Mouse (Mus musculus): ENCODE data around the gene Ccar1. TPM values are rescaled to one million over a fixed set of nuclear protein-coding genes. Genes with fewer than 3 reads are reported as not detected.

Ccar1 gene
- polyA plus RNA-seq (2012; fragmentation: generic; extraction: Trizol), result 27.8 TPM

DNA sequence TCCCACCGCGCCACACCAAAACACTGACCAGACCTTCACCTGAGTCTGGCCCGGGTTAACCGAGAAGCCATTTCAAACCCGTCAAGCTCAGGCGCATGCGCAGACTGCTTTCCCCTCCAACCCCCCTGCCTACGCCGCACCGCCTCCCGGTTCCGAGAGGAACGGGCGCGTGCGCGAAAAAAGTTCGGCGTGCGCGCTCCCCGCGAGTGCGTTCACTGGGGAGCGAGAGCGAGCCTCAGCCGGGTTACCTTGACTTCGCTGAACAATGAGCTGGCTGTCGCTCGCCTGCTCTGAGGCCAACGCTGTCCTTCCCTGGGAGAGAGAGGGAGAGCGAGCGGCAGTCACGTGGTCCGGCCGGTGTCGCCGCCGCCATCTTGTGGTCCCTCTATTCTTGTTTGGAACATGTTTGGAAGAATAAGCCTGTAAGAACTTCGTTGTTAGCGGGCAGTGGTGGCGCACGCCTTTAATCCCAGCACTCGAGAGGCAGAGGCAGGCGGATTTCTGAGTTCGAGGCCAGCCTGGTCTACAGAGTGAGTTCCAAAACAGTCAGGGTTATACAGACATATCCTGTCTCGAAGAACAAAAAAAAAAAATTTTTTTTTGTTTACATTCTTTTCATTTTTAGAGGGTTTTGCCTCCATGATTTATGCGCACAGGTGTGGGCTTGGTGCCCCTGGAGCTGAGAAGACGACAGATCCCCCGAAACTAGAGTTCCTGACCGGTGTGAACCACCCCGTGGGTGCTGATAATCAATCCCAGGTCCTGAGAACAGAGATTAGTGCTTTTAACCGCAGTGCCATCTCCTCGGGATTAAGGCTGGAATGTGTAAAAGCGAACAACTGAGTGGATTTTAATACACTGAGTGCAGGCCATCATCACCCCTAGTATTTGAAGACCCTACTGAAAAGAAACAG is at the start of gene Ccar1:
TSS of gene Ccar1 (minus strand) at position 110 of the 914 bp plus-strand sequence.
- H3K27me3 ChIP-seq (ENCODE audit: control insufficient read depth, insufficient read depth, insufficient read length), result no peaks in the 10 kb centered on the region
- peaks cover 28% of the 10 kb centered on the region for H3K36me3 ChIP-seq (ENCODE audit: control insufficient read depth, insufficient read depth)
- H3K4me2 ChIP-seq (ENCODE audit: low read depth), result peak within 1 kb of the TSS; percentile 89
- TF ChIP-seq USF1 (IDR thresholded peaks at IDR 0.05; ENCODE audit: low read depth) (peak; percentile 95), MYOD1 (IDR thresholded peaks at IDR 0.05; ENCODE audit: control insufficient read depth in 1 of 3, insufficient read length in 2 of 3, low read depth in 2 of 3) (peak in 1 of 3 experiments; percentile 5), POLR2AphosphoS2 (IDR thresholded peaks at IDR 0.05; ENCODE audit: insufficient read length, low read depth) (peak; percentile 78), SRF (IDR thresholded peaks at IDR 0.05; ENCODE audit: control insufficient read depth, insufficient read length, low read depth) (no peak), POLR2A (IDR thresholded peaks at IDR 0.05; ENCODE audit: insufficient read length, low read depth) (peak; percentile 80)
- peaks cover 42% of the 10 kb centered on the region for H3K79me2 ChIP-seq (ENCODE audit: control insufficient read depth, insufficient read depth)
- H3ac ChIP-seq (ENCODE audit: control insufficient read depth, insufficient read length), result peak within 1 kb of the TSS; percentile 71
- peak within 1 kb of the TSS; percentile 74 for H3K4me3 ChIP-seq

DNA sequence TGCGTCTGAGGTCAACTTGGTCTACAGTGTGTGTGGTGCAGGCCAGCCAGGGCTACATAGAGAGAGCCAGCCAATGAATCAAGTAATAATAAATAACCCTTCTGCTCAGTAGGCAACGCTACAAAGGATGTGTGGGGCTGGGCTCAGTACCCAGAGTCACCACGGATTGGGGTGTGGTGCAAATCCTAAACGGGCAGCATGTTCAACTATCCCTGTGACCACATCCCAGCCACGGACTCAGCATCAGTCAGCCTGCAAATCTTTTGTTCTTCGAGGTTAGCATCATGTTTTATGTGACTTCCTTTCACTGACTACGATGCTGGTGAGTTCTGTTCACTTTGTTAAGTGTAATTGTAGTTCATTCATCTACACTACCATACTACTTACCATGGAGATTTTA is 48.6 kb upstream of the Ccar1 start:
- Histone ChIP-seq H3K4me2 (ENCODE audit: low read depth) (no peak overlapping the region), H3ac (ENCODE audit: control insufficient read depth, insufficient read length) (no peak overlapping the region)
- TF ChIP-seq REST (IDR thresholded peaks at IDR 0.05; ENCODE audit: insufficient read depth, insufficient read length) (no peak), TCF3 (IDR thresholded peaks at IDR 0.05; ENCODE audit: insufficient read length, low read depth) (no peak), MYOG (IDR thresholded peaks at IDR 0.05; ENCODE audit: control insufficient read depth in 1 of 3, insufficient read depth in 1 of 3, insufficient read length in 2 of 3, low read depth in 2 of 3) (no peak), MYOD1 (IDR thresholded peaks at IDR 0.05; ENCODE audit: control insufficient read depth in 1 of 3, insufficient read length in 2 of 3, low read depth in 2 of 3) (no peak), MAX (IDR thresholded peaks at IDR 0.05; ENCODE audit: low read depth) (no peak), TCF12 (IDR thresholded peaks at IDR 0.05; ENCODE audit: insufficient read depth, poor library complexity, severe bottlenecking) (no peak), E2F4 (IDR thresholded peaks at IDR 0.05; ENCODE audit: insufficient read depth) (no peak), POLR2A (IDR thresholded peaks at IDR 0.05; ENCODE audit: insufficient read length, low read depth) (no peak), USF1 (IDR thresholded peaks at IDR 0.05; ENCODE audit: low read depth) (no peak), SRF (IDR thresholded peaks at IDR 0.05; ENCODE audit: control insufficient read depth, insufficient read length, low read depth) (no peak), CEBPB (IDR thresholded peaks at IDR 0.05; ENCODE audit: insufficient read depth, poor library complexity, severe bottlenecking) (no peak), POLR2AphosphoS2 (IDR thresholded peaks at IDR 0.05; ENCODE audit: insufficient read length, low read depth) (no peak)

DNA sequence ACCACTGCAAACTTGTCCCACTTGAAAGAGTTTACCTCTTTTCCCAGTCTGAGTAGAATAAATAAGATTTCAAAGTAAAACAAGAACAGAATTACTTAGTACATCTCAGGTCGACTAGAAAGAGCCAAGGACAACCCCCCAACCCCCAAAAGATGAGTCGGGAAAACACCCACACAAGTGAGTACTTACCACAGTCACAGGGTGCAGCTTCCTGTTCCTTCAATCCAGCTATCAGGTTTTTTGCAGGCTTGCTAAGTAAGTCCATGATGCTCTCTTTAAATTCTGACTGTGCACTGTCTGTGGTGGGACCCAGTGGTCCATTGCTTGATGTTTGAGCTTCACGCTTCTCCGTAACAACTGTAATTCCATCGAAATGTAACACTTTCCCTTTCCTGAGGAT is 45.9 kb upstream of the Ccar1 start:
- H3K36me3 ChIP-seq (ENCODE audit: control insufficient read depth, insufficient read depth), result no peaks in the 10 kb centered on the region
- TF ChIP-seq MAX (IDR thresholded peaks at IDR 0.05; ENCODE audit: low read depth) (no peak), MYOG (IDR thresholded peaks at IDR 0.05; ENCODE audit: control insufficient read depth in 1 of 3, insufficient read depth in 1 of 3, insufficient read length in 2 of 3, low read depth in 2 of 3) (no peak), POLR2AphosphoS2 (IDR thresholded peaks at IDR 0.05; ENCODE audit: insufficient read length, low read depth) (no peak), SRF (IDR thresholded peaks at IDR 0.05; ENCODE audit: control insufficient read depth, insufficient read length, low read depth) (no peak), USF1 (IDR thresholded peaks at IDR 0.05; ENCODE audit: low read depth) (no peak), REST (IDR thresholded peaks at IDR 0.05; ENCODE audit: insufficient read depth, insufficient read length) (no peak), E2F4 (IDR thresholded peaks at IDR 0.05; ENCODE audit: insufficient read depth) (no peak), POLR2A (IDR thresholded peaks at IDR 0.05; ENCODE audit: insufficient read length, low read depth) (no peak), TCF12 (IDR thresholded peaks at IDR 0.05; ENCODE audit: insufficient read depth, poor library complexity, severe bottlenecking) (no peak), TCF3 (IDR thresholded peaks at IDR 0.05; ENCODE audit: insufficient read length, low read depth) (no peak), CEBPB (IDR thresholded peaks at IDR 0.05; ENCODE audit: insufficient read depth, poor library complexity, severe bottlenecking) (no peak)
- no peak overlapping the region for H3K4me3 ChIP-seq
- H3ac ChIP-seq (ENCODE audit: control insufficient read depth, insufficient read length), result no peak overlapping the region
- no peaks in the 10 kb centered on the region for H3K27me3 ChIP-seq (ENCODE audit: control insufficient read depth, insufficient read depth, insufficient read length)
- H3K79me2 ChIP-seq (ENCODE audit: control insufficient read depth, insufficient read depth), result no peaks in the 10 kb centered on the region
- H3K4me2 ChIP-seq (ENCODE audit: low read depth), result no peak overlapping the region

More for the DNA sequence above, 48.6 kb upstream of the Ccar1 start:
- no peaks in the 10 kb centered on the region for H3K27me3 ChIP-seq (ENCODE audit: control insufficient read depth, insufficient read depth, insufficient read length)
- H3K79me2 ChIP-seq (ENCODE audit: control insufficient read depth, insufficient read depth), result no peaks in the 10 kb centered on the region
- H3K36me3 ChIP-seq (ENCODE audit: control insufficient read depth, insufficient read depth), result no peaks in the 10 kb centered on the region
- H3K4me3 ChIP-seq, result no peak overlapping the region

DNA sequence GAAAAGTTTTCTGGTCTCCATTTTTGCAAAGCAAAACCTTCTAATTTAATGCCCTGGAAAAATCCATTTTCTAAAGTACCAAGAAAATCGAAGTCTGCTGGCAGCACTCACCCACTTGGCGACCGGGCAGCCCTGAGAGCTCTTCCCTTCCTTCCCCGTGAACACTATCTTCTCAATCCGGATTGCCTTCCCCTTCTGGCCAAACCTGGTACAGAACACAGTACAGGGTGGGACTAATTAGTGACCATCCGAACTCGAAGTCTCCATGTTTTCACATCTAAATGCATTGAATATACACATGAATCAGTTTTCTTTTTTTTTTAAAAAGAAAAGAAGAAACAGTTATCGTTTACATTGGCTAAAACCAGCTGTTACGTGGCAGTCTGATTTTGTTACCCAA is 40.7 kb upstream of the Ccar1 start:
- Histone ChIP-seq H3K4me2 (ENCODE audit: low read depth) (no peak overlapping the region), H3K4me3 (no peak overlapping the region), H3K36me3 (ENCODE audit: control insufficient read depth, insufficient read depth) (no peaks in the 10 kb centered on the region), H3K79me2 (ENCODE audit: control insufficient read depth, insufficient read depth) (no peaks in the 10 kb centered on the region), H3ac (ENCODE audit: control insufficient read depth, insufficient read length) (no peak overlapping the region), H3K27me3 (ENCODE audit: control insufficient read depth, insufficient read depth, insufficient read length) (no peaks in the 10 kb centered on the region)
- TF ChIP-seq CEBPB (IDR thresholded peaks at IDR 0.05; ENCODE audit: insufficient read depth, poor library complexity, severe bottlenecking), result no peak
- no peak for TF ChIP-seq E2F4 (IDR thresholded peaks at IDR 0.05; ENCODE audit: insufficient read depth)
- no peak for TF ChIP-seq POLR2A (IDR thresholded peaks at IDR 0.05; ENCODE audit: insufficient read length, low read depth)

DNA sequence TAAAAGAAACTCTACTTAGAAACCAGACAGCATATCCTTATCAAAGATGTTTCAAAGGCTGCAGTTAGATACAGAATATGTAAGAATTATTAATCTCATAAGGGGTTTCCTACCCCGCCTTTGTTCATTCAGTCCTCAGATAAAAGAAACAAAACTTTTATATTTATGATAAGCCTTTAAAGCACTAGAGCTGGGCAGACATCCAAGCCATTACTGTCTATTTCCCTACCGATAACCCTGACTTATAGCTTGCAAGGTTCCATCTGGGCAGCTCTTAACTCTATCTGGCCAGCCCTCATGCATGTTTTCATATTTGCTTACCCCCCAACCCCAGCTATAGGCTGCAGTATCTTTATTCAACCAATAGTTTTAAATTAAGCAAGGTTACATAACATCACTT is 39.5 kb upstream of the Ccar1 start:
- no peaks in the 10 kb centered on the region for H3K79me2 ChIP-seq (ENCODE audit: control insufficient read depth, insufficient read depth)
- H3K4me3 ChIP-seq, result no peak overlapping the region
- no peak overlapping the region for H3K4me2 ChIP-seq (ENCODE audit: low read depth)
- H3K27me3 ChIP-seq (ENCODE audit: control insufficient read depth, insufficient read depth, insufficient read length), result no peaks in the 10 kb centered on the region
- TF ChIP-seq E2F4 (IDR thresholded peaks at IDR 0.05; ENCODE audit: insufficient read depth), result no peak
- TF ChIP-seq MYOG (IDR thresholded peaks at IDR 0.05; ENCODE audit: control insufficient read depth in 1 of 3, insufficient read depth in 1 of 3, insufficient read length in 2 of 3, low read depth in 2 of 3), result no peak
- no peak for TF ChIP-seq POLR2AphosphoS2 (IDR thresholded peaks at IDR 0.05; ENCODE audit: insufficient read length, low read depth)
- H3ac ChIP-seq (ENCODE audit: control insufficient read depth, insufficient read length), result no peak overlapping the region
- no peaks in the 10 kb centered on the region for H3K36me3 ChIP-seq (ENCODE audit: control insufficient read depth, insufficient read depth)

Data from myocyte (in vitro differentiated cells).